Mouse (Mus musculus) hindbrain, embryonic 11.5 days (tissue): Measurements from ENCODE around the gene Gad2. TPM values are rescaled to one million over a fixed set of nuclear protein-coding genes. Genes with fewer than 3 reads are reported as not detected.
A peak's percentile ranks its signal among the peaks of the same experiment; 100 is the strongest.
"Not testable (repeated sequence)": the region's sequence is repeated elsewhere in the genome, so short reads cannot be mapped to it uniquely, and the experiment has no call there.

ENCODE experiments used
- ATAC-seq: fragments of 200-750 bp; cut with Nextera tagmentation; 2 replicates; pipeline ENCODE4 v1.8.0; 2017; ENCODE audit warnings: mild to moderate bottlenecking, moderate TSS enrichment, moderate library complexity; ENCODE audit not compliant: low FRiP score
- DNase-seq: peaks from one replicate; pipeline ENCODE4 v3.0.0-alpha.2; 2015; ENCODE audit warnings: low spot score
- H3K27ac ChIP-seq: fragments of 300-500 bp; sonication (generic); 2 replicates; pipeline ENCODE4 v1.5.1; 2014; ENCODE audit warnings: mild to moderate bottlenecking, low read depth, low read length
- H3K27me3 ChIP-seq: fragments of 300-500 bp; sonication (generic); 2 replicates; pipeline ENCODE4 v1.6.1; 2014; ENCODE audit warnings: mild to moderate bottlenecking, low read length, moderate library complexity, mixed read lengths; ENCODE audit not compliant: control insufficient read depth, insufficient read depth
- H3K36me3 ChIP-seq: fragments of 300-500 bp; sonication (generic); 2 replicates; pipeline ENCODE4 v1.6.1; 2014; ENCODE audit warnings: mild to moderate bottlenecking, low read length, moderate library complexity, mixed read lengths; ENCODE audit not compliant: control insufficient read depth, insufficient read depth
- H3K4me1 ChIP-seq: fragments of 300-500 bp; sonication (generic); replicated peaks from 2 replicates; pipeline ENCODE4 v1.6.1; 2014; ENCODE audit warnings: low read length, mixed read lengths; ENCODE audit not compliant: control insufficient read depth, insufficient read depth
- H3K4me2 ChIP-seq: fragments of 300-500 bp; sonication (generic); replicated peaks from 2 replicates; pipeline ENCODE4 v1.6.1; 2014; ENCODE audit warnings: mild to moderate bottlenecking, low read depth, low read length
- H3K4me3 ChIP-seq: fragments of 300-500 bp; sonication (generic); 2 replicates; pipeline ENCODE4 v1.5.1; 2014; ENCODE audit warnings: low read depth, low read length
- H3K9ac ChIP-seq: fragments of 300-500 bp; sonication (generic); 2 replicates; pipeline ENCODE4 v1.6.1; 2014; ENCODE audit warnings: low read depth, low read length
- H3K9me3 ChIP-seq: fragments of 300-500 bp; sonication (generic); 2 replicates; pipeline ENCODE4 v1.6.1; 2016; ENCODE audit warnings: low read length; ENCODE audit not compliant: control insufficient read depth
- WGBS: fragments of 180-500 bp; shearing (Covaris S2); extraction: QIAGEN DNeasy Blood & Tissue Kit; methylation state at CpG from one replicate; pipeline ENCODE4 v1.1.7; 2014; 5-methylcytosine and 5-hydroxymethylcytosine counted together
- polyA plus RNA-seq: library from polyadenylated mRNA; unstranded; fragments of >200 nt; fragmentation: Nextera tagmentation; extraction: Ambion mirVana; gene quantifications from 2 replicates; pipeline ENCODE4 v1.2.1, GENCODE M21; 2014

Gad2 gene
- 22.7 and 25.5 TPM in 2 replicates for polyA plus RNA-seq

DNA sequence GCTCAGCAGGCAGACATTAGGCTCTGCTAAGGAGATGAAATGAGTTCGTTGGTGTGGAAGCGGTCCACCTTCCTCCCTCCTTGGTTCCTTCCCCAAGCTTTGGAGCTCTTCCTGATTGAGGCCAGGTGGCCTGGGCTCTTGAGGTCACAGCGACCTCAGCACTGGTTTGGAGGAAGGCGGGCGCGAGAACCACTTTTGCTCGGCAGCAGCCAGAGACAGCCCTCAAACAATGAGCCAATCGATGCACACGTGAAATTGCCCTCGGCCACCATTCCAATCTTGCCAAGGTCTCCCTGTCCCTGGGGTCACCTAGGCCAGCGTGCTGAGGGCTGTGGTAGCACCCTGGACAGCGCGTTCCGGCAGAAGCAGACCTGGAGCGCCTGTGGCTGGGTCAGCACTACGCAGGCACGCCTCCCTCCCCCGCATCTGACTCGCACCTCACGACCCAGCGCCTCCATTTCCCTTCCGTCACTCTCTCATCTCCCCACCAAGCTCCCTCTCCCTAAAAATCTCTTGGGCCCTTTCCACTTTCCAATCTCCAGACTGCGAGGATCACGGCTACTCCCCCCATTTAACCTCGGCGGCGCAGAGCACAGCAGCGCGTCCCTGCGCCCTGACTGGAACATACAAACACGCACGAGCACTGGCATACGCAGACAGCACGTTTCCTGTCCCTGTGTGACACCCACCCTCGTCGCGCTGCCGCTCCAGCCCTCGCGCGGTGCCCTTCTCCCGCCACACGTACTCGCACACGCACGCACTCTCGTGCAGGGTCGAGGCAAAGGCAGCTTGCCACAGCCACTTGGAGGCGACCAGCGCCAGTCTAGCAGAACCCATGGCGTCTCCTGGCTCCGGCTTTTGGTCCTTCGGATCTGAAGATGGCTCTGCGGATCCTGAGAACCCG, at the start of gene Gad2:
Gad2 (plus strand) TSS at position 378 of the 904 bp plus-strand sequence.
- no peaks in the 10 kb centered on the region for H3K9me3 ChIP-seq
- peak; percentile 73 for ATAC-seq
- peak within 1 kb of the TSS; percentile 6 for H3K27ac ChIP-seq
- H3K27me3 ChIP-seq: peaks cover 84% of the 10 kb centered on the region
- under 1% methylated on average over 55 of the region's 55 CpGs for WGBS
- H3K4me1 ChIP-seq: peaks cover 15% of the 10 kb centered on the region
- peak within 1 kb of the TSS; percentile 69 for H3K4me2 ChIP-seq
- no peaks in the 10 kb centered on the region for H3K36me3 ChIP-seq
- H3K9ac ChIP-seq: peak within 1 kb of the TSS; percentile 61
- peak; percentile 65 for DNase-seq
- H3K4me3 ChIP-seq: peak within 1 kb of the TSS; percentile 41

DNA sequence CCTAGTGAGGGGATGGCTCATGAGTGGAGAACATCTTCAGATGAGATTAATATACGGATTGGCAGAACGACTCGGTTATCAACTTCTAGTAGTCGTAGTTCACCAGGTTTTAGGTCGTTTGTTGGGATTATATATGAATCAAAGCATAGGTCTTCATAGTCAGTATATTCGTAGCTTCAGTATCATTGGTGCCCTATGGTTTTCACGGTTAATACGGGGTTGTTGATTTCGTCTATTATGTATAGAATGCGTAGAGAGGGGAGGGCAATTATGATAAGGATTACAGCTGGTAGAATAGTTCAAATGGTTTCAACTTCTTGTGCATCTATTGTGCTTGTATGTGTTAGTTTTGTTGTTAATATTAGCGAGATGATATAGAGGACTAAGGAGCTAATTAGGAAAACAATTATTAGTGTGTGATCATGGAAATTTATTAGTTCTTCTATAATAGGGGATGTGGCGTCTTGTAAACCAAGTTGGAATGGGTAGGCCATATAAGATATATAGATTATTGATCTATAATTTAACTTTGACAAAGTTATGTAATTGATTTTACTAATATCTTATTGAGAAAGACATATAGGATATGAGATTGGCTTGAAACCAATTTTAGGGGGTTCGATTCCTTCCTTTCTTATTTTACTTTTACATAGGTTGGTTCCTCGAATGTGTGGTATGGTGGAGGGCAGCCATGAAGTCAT, 34.4 kb upstream of the Gad2 start:
- H3K9ac ChIP-seq, H3K4me3 ChIP-seq, H3K27me3 ChIP-seq, DNase-seq, H3K4me2 ChIP-seq, H3K4me1 ChIP-seq, H3K36me3 ChIP-seq, H3K27ac ChIP-seq, H3K9me3 ChIP-seq: not testable (repeated sequence)
- WGBS: 88% methylated on average over 13 of the region's 14 CpGs
- peak; percentile 88 for ATAC-seq

DNA sequence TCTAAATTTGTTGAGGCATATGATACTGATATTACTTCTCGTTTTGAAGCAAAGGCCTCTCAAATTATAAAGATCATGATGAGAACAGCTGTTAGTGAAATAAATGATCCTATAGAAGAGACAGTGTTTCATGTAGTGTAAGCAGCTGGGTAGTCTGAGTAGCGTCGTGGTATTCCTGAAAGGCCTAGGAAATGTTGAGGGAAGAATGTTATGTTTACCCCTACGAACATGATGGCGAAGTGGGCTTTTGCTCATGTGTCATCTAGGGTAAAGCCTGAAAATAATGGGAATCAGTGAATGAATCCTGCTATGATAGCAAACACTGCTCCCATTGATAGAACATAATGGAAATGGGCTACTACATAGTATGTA, 33.8 kb upstream of the Gad2 start:
- not testable (repeated sequence) for H3K27ac ChIP-seq
- 90% methylated on average over 5 of the region's 5 CpGs for WGBS
- peak; percentile 61 for ATAC-seq

DNA sequence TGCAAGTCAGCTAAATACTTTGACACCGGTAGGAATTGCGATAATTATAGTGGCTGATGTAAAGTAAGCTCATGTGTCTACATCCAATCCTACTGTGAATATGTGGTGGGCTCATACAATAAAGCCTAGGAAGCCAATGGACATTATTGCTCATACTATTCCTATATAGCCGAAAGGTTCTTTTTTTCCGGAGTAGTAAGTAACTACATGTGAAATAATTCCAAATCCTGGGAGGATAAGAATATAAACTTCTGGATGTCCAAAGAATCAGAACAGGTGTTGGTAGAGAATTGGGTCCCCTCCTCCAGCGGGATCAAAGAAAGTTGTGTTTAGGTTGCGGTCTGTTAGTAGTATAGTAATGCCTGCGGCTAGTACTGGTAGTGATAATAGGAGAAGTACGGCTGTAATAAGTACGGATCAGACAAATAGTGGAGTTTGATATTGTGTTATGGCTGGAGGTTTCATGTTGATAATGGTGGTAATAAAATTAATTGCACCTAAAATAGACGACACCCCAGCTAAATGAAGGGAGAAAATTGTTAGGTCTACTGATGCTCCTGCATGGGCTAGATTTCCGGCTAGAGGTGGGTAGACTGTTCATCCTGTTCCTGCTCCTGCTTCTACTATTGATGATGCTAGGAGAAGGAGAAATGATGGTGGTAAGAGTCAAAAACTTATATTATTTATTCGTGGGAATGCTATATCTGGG, 33.2 kb upstream of the Gad2 start:
- H3K27ac ChIP-seq, H3K27me3 ChIP-seq, H3K9ac ChIP-seq: not testable (repeated sequence)

More for the DNA sequence above, 33.8 kb upstream of the Gad2 start:
- not testable (repeated sequence) for H3K4me3 ChIP-seq, H3K4me2 ChIP-seq, DNase-seq, H3K9ac ChIP-seq, H3K27me3 ChIP-seq, H3K36me3 ChIP-seq, H3K9me3 ChIP-seq, H3K4me1 ChIP-seq

DNA sequence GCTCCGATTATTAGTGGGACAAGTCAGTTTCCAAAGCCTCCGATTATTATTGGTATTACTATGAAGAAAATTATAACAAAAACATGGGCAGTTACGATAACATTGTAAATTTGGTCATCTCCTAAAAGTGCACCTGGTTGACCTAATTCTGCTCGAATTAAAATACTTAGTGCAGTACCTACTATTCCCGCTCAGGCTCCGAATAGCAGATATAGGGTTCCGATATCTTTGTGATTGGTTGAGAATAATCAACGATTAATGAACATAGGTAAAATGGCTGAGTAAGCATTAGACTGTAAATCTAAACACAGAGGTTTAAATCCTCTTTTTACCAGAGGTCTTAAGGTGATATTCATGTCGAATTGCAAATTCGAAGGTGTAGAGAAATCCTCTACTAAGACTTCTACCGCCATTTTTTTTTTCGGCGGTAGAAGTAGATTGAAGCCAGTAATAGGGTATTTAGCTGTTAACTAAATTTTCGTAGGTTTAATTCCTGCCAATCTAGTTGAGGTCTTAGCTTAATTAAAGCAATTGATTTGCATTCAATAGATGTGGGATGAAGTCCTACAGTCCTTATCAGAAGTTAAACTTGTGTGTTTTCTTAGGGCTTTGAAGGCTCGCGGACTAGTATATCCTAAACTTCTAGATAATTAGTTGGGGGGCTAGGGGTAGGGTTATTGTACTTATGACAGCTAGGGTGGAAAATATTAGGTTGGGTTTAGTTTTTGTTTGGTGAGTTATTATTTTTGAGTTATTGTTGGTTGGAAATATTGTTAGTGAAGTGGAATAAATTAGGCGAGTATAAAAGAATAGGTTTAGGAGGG, 32.4 kb upstream of the Gad2 start:
- ATAC-seq: peak; percentile 94
- H3K4me1 ChIP-seq, H3K9ac ChIP-seq, H3K4me2 ChIP-seq, H3K36me3 ChIP-seq, H3K9me3 ChIP-seq, H3K27ac ChIP-seq, H3K4me3 ChIP-seq, H3K27me3 ChIP-seq, DNase-seq: not testable (repeated sequence)
- WGBS: 91% methylated on average over 16 of the region's 17 CpGs

More for the DNA sequence above, 33.2 kb upstream of the Gad2 start:
- not testable (repeated sequence) for H3K4me3 ChIP-seq, H3K36me3 ChIP-seq, H3K4me2 ChIP-seq, H3K9me3 ChIP-seq, H3K4me1 ChIP-seq, DNase-seq
- ATAC-seq: peak; percentile 95
- WGBS: 68% methylated on average over 12 of the region's 12 CpGs

DNA sequence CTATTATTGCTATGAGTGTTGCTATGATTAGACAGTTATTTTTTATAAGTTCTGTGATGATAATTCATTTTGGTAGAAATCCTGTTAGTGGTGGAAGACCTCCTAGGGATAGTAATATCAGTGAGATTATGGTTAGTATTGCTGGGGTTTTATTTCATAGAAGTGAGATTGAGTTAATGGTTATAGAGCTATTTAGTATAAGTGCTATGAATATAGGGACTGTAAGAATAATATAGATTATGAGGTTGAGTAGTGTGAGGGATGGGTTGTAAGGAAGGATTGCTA, 31.9 kb upstream of the Gad2 start:
- Histone ChIP-seq H3K9ac (no peak overlapping the region), H3K27me3 (no peaks in the 10 kb centered on the region), H3K4me2 (no peak overlapping the region), H3K9me3 (no peaks in the 10 kb centered on the region), H3K36me3 (no peaks in the 10 kb centered on the region), H3K27ac (no peak overlapping the region), H3K4me1 (no peaks in the 10 kb centered on the region), H3K4me3 (no peak overlapping the region)
- ATAC-seq (no peak), DNase-seq (no peak)

DNA sequence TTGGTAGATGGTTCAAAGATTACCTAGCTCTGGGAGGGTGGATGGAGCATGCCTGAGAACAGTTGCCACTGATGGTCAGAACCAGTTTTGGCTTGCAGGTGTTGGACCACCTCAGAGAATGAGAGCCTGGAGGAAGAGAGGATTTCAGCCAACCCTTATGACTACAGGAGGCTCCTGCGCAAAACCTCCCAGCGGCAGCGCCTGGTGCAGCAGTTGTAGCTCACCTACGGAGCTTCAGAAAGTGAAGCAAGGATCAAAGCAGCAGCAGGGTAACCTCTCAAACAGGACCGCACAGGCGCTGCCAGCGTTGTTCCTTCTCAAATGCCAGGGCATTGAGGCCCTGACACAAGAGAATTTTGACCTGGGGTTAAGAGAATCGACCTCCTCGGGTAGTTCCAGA, 4.1 kb upstream of the Gad2 start:
- H3K9ac ChIP-seq: no peak overlapping the region
- peaks cover 48% of the 10 kb centered on the region for H3K27me3 ChIP-seq
- no peak overlapping the region for H3K27ac ChIP-seq
- H3K36me3 ChIP-seq: no peaks in the 10 kb centered on the region
- no peak for ATAC-seq
- no peaks in the 10 kb centered on the region for H3K9me3 ChIP-seq
- no peak overlapping the region for H3K4me2 ChIP-seq
- WGBS: 3% methylated on average over 9 of the region's 9 CpGs
- H3K4me1 ChIP-seq: peaks cover 6% of the 10 kb centered on the region
- no peak for DNase-seq
- no peak overlapping the region for H3K4me3 ChIP-seq

DNA sequence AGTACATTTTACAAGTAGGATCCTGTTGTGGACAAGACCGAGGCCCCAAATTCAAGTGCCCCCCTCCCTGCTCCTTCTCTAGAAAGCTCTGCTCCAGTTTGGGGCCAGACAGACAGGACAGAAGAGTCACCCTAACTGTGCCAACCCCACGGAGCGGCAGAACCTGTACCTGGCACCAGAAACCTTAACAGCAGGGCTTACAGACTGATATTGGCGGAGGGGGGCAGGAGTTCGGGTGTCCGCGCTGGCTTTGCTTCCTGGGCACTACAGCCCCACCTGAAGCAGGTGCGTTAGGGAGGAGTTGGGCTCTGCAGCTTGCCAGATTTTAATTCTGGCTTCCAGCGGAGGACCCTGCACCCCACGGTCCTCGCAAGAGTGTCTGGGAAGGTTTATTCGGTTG, 2.6 kb upstream of the Gad2 start:
- 3% methylated on average over 12 of the region's 12 CpGs for WGBS
- DNase-seq: no peak
- Histone ChIP-seq H3K36me3 (no peaks in the 10 kb centered on the region), H3K9me3 (no peaks in the 10 kb centered on the region), H3K4me2 (no peak overlapping the region), H3K9ac (no peak overlapping the region), H3K4me3 (no peak overlapping the region), H3K4me1 (peaks cover 15% of the 10 kb centered on the region), H3K27ac (0 out of 2 replicates have a peak overlapping the region, but pooled peaks have one; percentile 12), H3K27me3 (peaks cover 60% of the 10 kb centered on the region)
- no peak for ATAC-seq
